Mouse (Mus musculus): ENCODE results near the gene Sfxn2. TPM values are rescaled to one million over a fixed set of nuclear protein-coding genes. Genes with fewer than 3 reads are reported as not detected.
A peak's percentile ranks its signal among the peaks of the same experiment; 100 is the strongest.

Sfxn2 gene
- polyA plus RNA-seq, 1 experiment: 11.8 TPM

DNA sequence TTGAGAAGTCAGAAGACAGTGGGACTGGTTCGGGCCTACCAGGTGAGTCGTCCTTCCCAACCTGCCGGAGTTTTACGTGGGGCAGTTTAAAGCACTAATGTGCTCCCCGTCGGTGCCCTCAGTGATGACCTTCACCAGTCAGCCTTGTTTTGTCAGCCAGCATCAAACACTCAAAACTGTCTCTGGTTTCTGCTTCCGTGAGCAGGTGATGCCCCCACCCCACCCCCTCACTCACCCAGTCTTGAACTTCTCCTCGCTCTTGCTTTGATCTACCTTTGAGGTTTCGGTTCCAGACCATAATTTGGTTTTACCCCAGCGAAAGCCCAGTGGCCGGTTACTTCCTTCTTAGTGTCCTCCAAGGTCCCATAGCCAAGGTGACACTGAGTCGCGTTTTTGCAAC, 33.6 kb downstream of the Sfxn2 start:
- DNase-seq (ENCODE audit: low read depth): no peak
- TF ChIP-seq CTCF (IDR thresholded peaks at IDR 0.05; ENCODE audit: borderline replicate concordance, extremely low read depth, insufficient read depth, insufficient read length) (no peak), POLR2A (IDR thresholded peaks at IDR 0.05; ENCODE audit: borderline replicate concordance, extremely low read depth, insufficient read depth, insufficient read length, poor library complexity, severe bottlenecking) (no peak)

- no peak for DNase-seq (ENCODE audit: low read depth)
- peak; percentile 32; the same call in 1 of the 2 replicates for TF ChIP-seq CTCF (IDR thresholded peaks at IDR 0.05; ENCODE audit: borderline replicate concordance, extremely low read depth, insufficient read depth, insufficient read length)
- TF ChIP-seq POLR2A (IDR thresholded peaks at IDR 0.05; ENCODE audit: borderline replicate concordance, extremely low read depth, insufficient read depth, insufficient read length, poor library complexity, severe bottlenecking): no peak
Observed at GRCm38 (mm10) chr19:46607424-46607823, 34.3 kb downstream of the Sfxn2 start.

DNA sequence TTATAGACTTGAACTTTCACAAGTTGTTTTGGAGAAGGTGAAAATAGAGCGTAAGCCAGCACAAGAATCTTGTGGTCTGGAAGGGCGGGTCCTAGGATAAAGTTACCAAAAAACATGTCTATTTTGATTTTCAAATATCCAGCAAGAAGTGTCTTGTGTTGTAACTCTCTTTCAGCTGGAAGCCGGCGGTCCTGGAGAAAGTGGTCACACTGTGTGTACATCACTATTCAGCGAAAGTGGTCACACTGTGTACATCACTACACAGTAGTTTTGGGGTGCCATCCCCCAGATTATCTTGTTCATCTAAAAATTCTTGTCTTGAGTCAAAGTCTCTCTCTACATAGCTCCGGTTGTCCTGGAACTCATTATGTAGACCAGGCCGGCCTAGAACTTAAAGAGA, 35.0 kb downstream of the Sfxn2 start:
- TF ChIP-seq CTCF (IDR thresholded peaks at IDR 0.05; ENCODE audit: borderline replicate concordance, extremely low read depth, insufficient read depth, insufficient read length): no peak
- TF ChIP-seq POLR2A (IDR thresholded peaks at IDR 0.05; ENCODE audit: borderline replicate concordance, extremely low read depth, insufficient read depth, insufficient read length, poor library complexity, severe bottlenecking): no peak
- no peak for DNase-seq (ENCODE audit: low read depth)

- TF ChIP-seq CTCF (IDR thresholded peaks at IDR 0.05; ENCODE audit: borderline replicate concordance, extremely low read depth, insufficient read depth, insufficient read length) (no peak), POLR2A (IDR thresholded peaks at IDR 0.05; ENCODE audit: borderline replicate concordance, extremely low read depth, insufficient read depth, insufficient read length, poor library complexity, severe bottlenecking) (no peak)
- no peak for DNase-seq (ENCODE audit: low read depth)
Observed at GRCm38 (mm10) chr19:46616378-46616777, 43.2 kb downstream of the Sfxn2 start.

DNA sequence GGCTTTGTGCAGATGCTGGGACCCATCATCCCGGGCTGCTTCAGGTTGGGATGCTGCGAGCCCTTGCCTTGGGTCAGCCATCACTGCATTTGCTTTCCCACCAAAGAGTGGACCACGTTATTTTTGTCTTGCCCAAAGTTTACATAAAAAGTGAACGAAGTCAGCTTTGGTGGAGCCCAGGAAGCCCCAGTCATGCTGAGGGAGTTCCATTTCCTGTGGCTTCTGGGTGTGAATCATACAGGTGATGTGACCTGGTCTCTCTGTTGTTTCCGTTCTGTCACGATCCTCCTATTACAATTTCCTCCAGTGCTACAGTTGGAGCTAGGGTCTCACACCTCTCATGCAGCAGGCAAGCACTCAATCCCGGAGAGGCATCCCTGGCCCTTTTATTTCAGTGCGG, 44.2 kb downstream of the Sfxn2 start:
- DNase-seq (ENCODE audit: low read depth): no peak
- TF ChIP-seq CTCF (IDR thresholded peaks at IDR 0.05; ENCODE audit: borderline replicate concordance, extremely low read depth, insufficient read depth, insufficient read length) (no peak), POLR2A (IDR thresholded peaks at IDR 0.05; ENCODE audit: borderline replicate concordance, extremely low read depth, insufficient read depth, insufficient read length, poor library complexity, severe bottlenecking) (no peak)

GRCm38 (mm10) chr19:46618322-46618721, 45.2 kb downstream of the Sfxn2 start:
- TF ChIP-seq CTCF (IDR thresholded peaks at IDR 0.05; ENCODE audit: borderline replicate concordance, extremely low read depth, insufficient read depth, insufficient read length): no peak
- TF ChIP-seq POLR2A (IDR thresholded peaks at IDR 0.05; ENCODE audit: borderline replicate concordance, extremely low read depth, insufficient read depth, insufficient read length, poor library complexity, severe bottlenecking): no peak
- DNase-seq (ENCODE audit: low read depth): peak; percentile 67

DNA sequence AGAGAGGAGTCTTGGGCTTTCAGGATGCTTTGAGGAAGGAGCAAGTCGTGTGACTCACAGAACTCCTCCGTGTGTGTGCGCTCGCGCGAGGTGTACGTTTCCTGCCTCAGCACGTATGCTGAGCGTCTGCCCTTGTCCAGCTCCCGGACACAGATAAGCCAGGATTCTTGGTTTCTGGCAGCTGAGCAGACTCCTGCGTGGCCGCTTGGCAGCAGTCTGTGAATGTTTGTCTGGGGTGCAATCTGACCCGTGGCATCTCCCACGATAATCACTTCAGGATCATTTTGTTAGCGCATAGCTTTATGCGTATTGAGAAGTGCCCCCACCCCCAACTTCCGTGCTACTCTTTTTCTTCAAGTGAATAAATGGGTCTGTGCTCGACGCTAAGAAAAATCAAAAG, 45.8 kb downstream of the Sfxn2 start:
- peak; percentile 17 for DNase-seq (ENCODE audit: low read depth)
- TF ChIP-seq CTCF (IDR thresholded peaks at IDR 0.05; ENCODE audit: borderline replicate concordance, extremely low read depth, insufficient read depth, insufficient read length) (no peak), POLR2A (IDR thresholded peaks at IDR 0.05; ENCODE audit: borderline replicate concordance, extremely low read depth, insufficient read depth, insufficient read length, poor library complexity, severe bottlenecking) (no peak)

- no peak for DNase-seq (ENCODE audit: low read depth)
- no peak for TF ChIP-seq POLR2A (IDR thresholded peaks at IDR 0.05; ENCODE audit: borderline replicate concordance, extremely low read depth, insufficient read depth, insufficient read length, poor library complexity, severe bottlenecking)
- no peak for TF ChIP-seq CTCF (IDR thresholded peaks at IDR 0.05; ENCODE audit: borderline replicate concordance, extremely low read depth, insufficient read depth, insufficient read length)
Observed at GRCm38 (mm10) chr19:46619518-46619917, 46.4 kb downstream of the Sfxn2 start.

DNA sequence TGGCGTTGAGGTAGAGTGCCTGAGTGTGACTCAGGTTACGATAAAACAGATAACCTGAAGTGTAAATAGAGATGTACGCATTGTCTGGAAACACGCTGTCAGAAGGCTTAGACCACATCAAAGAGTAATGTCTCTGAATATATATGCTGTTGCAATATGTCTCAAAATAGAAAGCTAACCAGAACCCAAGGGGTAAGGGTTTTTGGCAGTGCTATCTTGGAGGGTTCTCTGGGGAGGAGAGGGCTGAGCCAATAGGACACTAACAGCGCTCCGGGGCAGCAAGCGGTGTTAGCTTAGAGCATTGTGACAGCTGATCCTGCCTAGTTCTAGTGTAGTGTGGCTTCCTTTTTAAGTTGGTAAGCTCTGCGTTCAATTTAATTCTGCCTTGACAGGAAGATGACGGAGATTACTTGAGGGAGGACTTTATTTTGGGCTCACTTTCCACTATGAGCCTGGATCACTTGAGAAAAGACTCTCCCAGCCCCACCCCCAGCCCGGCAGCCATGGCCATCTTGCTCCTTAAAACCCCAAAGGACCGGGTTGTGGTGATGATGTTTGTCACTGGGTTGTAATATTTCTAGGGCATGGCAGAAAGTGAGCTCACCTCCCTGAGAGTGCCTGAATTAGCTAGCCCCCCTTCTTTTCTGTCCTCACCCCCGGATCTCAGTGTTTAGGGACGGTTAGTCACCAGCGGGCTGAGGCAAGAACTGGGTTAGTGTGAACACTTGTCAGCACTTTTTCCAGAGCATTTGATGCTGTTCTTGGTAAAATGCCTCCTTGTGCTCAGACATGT, 47.0 kb downstream of the Sfxn2 start:
- TF ChIP-seq POLR2A (IDR thresholded peaks at IDR 0.05; ENCODE audit: borderline replicate concordance, extremely low read depth, insufficient read depth, insufficient read length, poor library complexity, severe bottlenecking) (no peak), CTCF (IDR thresholded peaks at IDR 0.05; ENCODE audit: borderline replicate concordance, extremely low read depth, insufficient read depth, insufficient read length) (no peak)
- DNase-seq (ENCODE audit: low read depth): peak; percentile 16

DNA sequence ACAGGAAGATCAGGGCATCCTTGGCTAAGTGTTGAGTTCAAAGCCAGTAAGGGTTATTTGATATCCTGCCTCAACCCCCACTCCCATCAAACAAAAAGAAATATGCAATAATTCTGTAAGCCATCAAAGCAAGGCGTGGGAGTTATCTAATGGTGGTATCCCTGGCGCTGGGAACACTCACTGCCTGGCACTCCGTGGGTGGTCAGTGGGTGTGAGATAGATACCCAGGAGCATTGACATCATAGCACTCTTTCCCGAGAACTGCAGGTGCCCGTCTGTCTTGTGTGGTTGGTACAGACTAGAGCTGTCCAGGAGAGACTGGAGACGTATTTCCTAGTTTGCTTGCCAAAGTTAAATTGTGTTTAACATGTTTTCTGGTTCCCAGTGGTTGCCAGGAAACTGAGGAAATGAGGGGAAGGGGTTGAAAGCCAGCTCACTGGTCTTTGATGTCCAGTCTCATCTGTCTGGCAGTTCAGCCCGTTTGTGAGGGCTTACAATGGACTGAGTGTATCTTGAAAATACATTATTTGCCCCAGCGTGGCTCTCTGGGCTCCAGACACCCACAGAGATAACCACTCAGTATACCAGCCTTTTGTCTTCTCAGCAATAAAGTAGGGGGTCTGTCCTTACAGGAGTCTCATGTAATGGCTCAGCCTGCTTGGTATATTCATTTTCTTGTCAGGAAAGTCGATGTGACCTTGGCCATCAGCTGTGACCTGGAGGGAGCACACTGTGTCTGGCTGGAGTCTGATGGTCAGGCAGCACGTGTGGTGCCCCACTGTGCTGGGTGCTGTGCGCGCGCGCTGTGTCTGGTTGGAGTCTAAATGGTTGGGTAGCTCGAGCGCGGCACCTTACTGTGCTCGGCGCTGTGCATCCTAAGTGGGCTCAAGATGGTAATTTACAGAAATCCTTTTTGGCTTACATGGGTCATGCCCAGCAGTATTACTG, 48.3 kb downstream of the Sfxn2 start:
- TF ChIP-seq POLR2A (IDR thresholded peaks at IDR 0.05; ENCODE audit: borderline replicate concordance, extremely low read depth, insufficient read depth, insufficient read length, poor library complexity, severe bottlenecking) (no peak), CTCF (IDR thresholded peaks at IDR 0.05; ENCODE audit: borderline replicate concordance, extremely low read depth, insufficient read depth, insufficient read length) (no peak)
- DNase-seq (ENCODE audit: low read depth): peak; percentile 38

DNA sequence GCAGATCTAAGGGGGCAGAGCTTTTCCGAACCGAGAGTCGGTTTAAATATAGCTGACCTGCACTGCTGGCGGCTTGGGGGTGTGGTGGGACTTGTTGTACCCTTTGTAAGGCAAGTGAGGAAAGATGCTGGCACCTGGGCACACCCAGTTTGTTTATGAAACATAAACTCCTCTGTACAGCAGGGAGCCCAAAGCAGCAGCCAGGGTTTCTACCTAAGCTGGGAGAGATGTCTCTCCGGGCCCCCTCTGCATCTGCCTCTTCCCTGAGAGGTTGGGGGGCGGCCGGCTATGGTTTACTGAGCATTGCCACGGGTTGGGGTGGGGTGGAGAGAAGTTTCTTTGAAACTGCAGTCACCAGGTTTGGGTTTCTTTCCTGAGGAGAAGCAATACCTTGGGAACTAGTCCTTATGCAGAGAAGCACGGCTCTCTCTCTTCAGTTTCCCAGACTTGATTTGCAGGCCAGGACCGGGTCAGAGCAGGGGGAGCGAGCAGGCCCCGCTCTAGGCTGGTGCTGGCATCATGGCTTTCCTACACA, 49.6 kb downstream of the Sfxn2 start:
- DNase-seq (ENCODE audit: low read depth): no peak
- no peak for TF ChIP-seq CTCF (IDR thresholded peaks at IDR 0.05; ENCODE audit: borderline replicate concordance, extremely low read depth, insufficient read depth, insufficient read length)
- TF ChIP-seq POLR2A (IDR thresholded peaks at IDR 0.05; ENCODE audit: borderline replicate concordance, extremely low read depth, insufficient read depth, insufficient read length, poor library complexity, severe bottlenecking): no peak
